Mouse (Mus musculus): ENCODE results near the gene Snip1.

Gene Snip1

DNA sequence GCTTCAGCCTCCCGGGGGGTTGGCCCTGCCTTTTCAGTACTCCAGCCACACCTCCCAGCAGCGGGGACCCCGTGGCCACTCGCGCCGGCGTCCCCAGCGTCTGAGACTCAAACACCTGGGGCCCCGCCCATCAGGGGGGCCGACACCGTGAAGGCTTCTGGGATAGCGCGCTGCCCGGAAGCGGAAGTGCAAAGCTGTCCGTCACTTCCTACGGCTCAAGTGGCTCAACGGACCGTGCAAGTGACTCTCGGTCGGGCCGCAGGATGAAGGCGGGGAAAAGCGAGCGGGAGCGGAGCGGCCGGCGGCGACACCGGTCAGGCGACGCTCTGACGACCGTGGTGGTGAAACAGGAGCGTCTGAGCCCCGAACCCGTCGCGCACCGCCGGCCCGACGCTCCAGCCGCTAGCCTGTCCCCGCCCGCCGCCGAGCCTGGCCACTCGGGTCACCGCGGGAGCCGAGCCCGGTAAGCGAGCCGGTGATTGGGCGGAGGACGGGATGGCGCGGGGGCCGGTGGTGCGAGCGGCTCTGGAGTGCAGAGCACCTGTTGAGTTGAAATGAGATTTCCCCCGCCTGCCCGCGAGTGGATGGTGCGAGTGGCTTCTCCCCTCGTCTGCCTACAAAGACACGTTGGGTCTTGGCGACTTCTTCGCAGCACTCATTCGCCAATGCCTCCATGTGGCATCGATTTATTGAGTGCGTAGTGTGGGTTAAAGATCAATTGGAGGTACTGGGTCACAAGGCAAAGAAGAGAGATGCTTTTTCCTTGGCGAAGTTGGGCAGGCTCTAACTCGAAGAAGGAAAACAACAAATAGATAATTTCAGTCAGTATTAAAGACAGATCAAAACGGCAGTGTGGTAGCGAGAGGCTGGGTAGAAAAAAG, at the start of gene Snip1:
Snip1 (plus strand) TSS at position 183 of the 881 bp plus-strand sequence.
- DNase-seq: peak; percentile 93

DNA sequence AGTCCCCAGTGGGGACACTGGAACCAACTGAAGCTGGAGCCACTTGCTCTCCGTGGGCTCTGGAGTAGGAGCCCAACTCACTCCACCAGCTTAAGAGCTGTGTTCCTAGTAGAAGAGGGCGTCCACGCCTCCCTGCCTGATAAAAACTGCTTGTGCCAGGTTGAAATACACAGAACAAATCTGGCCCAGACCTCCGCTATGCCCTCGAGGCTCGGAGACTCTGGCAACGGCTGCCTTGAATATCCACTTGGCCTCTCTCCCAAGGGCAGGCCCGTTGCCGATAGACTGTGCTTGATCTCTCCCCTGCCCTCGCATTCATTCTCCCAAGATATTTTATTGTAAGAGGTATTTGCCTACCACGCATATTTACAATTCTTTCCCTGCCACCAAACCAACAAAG, 49.0 kb upstream of the Snip1 start:
- no peak for DNase-seq

DNA sequence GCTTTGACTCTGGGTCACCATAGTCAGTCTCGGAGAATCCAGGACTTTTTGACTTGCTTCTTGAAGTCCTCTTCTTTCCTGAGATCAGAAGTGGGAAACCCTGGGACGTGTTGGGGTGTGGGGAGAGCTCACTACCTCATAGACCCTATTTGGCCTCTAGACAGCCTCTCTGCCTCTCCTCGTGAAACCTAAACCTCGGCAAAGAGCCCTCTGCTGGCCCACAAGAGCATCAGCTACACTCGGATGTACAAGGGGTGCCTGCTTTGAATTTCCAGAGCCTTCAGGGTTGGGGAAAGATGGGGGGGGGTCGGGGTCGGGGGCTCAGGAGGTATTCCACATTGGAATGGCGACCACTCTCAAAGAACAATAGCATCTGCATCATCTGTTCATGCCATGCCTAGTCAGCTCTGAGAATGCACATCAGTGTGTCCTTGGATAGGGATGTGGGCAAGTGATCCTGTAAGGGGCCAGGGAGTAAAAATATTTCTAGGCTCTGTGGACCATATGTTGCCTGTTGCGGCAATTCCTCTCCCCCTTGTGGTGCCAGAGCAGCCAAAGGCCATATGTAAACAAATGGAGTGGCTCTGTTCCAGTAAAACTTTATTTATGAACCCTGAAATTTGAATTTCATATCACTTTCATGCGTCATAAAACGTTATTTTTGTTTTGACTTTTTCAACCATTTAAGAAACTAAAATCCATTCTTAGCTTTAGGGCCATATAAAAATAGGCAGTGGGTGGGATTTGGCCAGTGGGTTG, 45.5 kb upstream of the Snip1 start:
- peak; percentile 18 for DNase-seq

DNA sequence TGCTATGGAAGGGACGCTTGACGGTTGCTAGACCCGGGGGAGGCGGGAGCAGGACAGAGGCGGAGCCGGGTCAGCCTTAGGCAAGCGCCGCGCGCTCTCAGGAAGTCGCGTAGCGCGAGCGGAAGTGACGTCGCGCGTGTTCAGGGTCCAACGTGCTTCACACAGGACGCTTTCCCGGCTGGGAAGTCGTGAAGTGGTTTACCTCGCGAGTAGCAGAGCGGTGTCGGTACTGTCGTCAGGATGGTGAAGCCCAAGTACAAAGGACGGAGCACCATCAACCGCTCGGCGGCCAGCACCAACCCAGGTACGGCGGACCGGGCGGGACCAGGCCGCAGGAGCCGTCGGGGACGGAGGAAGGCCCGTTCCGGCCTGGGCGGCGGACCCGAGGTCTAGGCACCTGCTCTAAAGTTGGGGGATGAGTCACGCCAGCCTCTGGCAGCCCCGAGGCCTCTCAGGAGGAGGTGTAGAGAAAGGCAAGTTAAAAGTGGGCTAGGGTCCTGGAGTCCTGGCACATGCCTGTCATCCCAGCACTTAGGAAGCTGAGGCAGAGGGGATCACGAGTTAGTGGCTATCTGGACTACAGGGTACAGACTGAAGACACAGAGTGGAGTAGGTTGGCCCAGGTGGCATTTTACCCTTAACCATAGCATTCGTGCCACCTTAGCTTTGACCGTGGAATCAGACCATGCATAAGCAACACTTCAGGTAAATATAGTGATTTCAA, 36.4 kb upstream of the Snip1 start:
- DNase-seq: peak; percentile 92

DNA sequence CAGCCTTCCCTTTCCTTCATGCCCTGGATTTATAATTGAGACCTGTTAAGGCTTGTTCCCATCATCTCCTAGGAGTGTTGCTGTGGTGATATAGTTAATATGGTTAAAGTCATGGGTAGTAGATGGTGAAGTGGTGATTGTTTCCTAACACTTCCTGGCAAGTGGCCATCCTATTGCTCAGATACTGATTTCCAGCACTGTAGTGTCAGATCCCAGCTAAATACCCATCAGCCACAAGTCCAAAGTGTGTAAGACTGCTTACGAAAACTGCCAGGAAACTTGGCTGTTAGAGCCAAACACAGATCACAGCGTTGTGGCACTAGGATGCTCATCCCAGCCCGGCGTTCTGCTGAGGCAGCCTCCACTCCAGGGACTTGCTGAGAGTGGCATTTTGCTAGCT, 32.1 kb upstream of the Snip1 start:
- DNase-seq: no peak

DNA sequence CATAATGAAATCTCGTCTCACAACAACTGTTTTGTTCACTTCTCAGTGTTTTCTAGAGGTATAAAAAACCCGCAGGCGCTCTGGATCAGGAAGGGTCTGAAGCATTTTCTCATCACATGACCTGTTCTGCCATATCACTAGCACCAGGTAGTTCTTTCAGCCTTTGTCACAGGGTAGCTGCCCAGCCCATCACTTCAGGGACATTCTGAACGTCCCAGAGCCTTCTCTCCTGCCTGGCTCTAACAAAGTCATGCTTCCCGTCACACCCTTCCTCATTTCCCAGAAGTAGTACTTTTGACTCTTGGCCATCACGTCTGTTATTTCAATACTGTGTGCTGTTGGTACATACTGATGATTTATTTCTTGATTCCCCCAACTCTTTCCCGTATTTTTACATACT, 22.0 kb upstream of the Snip1 start:
- DNase-seq: no peak

DNA sequence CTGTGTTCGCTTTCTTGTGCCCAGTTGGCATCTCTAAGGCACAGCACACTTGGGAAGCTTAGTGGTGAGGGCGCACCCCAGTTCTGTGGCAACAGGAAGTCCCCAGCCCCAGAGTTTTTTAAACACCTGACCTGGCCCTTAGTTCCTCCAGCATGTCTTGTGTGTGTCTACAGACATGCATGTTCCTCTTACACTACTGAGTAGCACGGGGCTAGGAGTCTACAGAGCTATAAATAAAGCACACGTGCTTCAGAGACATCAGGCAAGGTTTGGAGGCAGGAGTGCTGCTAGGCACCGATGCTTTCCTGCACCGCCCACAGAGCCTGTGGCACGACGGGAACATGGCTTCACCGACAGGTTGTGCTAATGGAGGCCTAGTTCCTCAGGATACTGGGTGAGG, 11.1 kb upstream of the Snip1 start:
- no peak for DNase-seq

DNA sequence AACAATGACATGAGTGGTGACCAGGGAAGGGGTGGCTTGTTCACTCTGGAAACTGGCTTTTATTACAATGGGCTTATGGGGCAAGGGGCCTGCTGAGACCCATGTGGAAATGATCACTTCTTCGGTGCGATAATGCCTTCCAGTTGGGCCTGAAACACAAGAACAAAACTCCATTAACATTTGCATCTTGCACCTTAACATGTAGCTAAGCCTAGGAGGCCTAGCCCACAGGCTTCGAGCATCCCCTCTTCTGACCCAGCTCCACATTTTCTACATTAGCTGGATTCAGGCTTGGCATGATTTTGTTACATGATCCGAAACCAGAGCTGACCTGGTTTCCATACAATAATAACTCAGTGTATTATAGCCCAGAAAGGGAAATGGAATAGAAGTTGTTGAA, 10.0 kb upstream of the Snip1 start:
- no peak for DNase-seq

DNA sequence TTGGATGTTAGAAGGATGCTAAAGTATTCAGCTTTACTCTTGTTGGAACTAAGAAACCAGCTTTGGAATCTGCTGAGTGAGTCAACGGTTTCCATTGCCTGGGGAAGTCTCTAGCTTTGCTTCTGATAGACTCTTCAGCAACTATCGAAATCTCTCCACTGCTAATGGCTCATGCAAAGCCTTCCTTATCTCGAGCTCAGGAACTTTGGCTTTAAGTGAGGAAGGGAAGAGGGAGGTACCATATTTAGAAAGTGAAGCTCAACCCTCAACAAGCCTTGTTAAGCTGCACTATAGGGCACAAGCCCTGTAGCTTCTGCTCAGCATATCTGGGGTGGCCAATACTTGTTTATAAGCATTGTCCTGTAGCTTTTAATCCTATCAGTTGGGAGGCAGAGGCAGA, 9.2 kb upstream of the Snip1 start:
- DNase-seq: no peak

DNA sequence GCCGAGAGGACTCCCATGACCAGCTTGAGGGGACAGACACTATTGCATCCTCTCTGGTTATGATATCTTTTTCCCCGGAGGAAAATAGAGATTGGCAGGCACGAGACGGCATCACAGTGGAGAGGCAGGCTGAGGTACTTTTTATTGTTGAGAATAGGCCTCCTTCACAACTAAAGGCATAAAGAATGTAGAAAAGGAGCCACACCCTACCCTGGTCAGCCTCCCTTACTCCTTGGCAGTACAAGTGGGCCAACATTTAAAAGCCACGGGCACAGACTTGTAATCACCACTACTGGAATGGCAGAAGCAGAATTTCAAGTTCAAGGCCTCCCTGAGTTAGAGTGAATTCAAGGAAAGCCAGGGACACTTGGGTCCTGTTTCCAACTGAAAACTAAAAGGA, 8.4 kb upstream of the Snip1 start:
- DNase-seq: no peak

DNA sequence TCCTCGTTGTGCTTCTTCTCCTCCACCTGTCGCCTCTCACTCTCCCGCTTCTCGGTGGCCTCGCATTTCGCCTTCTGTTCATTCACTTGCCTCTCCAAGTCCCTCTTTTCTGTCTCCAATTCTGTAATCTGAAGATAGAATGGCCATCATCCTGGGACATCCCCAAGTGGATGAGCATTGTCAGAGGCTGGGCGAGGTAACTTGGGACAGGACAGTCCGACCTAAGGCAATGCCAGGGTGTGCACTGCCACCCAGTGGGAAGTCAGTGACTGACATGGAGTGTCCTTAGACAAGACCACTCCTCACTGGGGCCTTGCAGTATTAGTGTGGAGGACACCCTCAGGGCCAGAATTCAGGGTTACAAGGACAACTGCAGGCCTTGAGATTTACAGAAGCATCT, 7.4 kb upstream of the Snip1 start:
- peak; percentile 56 for DNase-seq

DNA sequence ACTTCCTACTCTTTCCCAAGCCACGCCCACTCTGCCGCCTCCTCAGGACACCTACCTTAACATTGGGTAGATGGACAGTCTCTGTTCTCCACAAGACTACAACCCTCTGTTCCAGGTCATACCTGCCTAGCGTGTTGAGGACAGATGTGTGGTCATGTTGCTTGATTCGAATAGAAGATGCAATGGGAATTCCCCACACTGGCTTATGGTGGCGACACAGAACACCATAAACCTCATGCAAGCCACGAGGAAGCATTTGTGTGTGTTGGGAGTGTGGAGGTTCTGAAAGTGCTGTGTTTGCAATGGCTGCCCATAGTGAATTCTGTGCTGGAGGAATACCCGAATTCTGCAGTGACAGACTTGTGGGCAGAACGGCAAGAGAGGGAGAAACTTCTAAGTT, 2.6 kb upstream of the Snip1 start:
- no peak for DNase-seq

DNA sequence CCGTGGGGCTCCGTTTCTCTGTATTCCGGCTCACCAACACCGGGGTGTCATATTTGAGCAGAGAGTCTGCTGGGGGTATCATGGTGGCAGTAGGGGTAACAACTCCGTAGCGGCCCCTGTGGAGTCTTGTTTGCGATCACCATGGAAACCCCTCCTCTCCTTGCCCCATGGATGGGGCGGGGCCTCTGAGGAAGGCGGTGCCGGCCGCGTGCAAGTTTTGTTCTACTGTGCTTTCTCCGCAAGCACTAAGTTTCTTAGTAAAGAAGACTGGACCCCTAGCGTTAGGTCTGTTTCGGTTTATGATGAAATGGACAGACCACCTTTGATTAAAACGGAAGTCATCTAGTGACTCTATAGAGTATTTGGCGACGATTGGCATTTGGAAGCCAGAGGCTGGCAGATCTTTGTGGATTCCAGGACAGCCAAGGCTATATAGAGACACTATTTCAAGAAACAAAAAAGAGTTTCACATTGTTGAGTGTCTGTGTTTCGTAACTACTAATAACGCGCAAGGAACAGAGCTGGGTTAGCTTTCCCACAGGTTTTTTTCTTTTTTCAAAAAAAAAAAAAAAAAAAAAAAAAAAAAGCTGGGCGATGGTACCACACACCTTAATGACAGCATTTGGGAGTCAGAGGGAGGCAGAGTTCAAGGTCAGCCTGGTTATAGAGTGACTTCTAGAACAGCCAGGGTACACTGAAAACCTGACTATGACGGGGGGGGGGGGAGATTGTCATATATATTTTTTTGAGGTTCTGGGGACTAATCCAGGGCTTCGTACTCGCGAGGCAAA, 760 bp upstream of the Snip1 start, which contains the start of gene Dnali1:
Dnali1 (minus strand) TSS at position 187 of the 791 bp plus-strand sequence.
- peak; percentile 76 for DNase-seq

DNA sequence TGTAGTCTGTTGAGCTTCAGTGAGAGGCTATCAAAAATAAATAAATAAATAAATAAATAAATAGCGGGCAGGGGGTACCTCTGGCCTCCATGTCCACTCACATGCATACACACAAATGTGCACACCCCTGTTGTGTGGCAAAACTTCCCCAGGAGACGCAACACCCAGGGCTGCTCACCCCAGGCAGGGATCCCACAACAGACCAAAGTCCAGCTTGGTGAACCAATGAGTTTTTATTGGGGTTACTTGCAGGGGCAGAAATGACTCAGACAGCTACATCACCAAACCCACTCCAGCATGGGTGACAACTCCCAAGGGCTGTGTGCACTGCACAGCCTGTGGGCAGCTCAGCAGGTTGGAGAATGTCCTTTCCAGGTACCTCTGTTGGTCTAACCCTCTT, 11.2 kb downstream of the Snip1 start:
- DNase-seq: no peak

DNA sequence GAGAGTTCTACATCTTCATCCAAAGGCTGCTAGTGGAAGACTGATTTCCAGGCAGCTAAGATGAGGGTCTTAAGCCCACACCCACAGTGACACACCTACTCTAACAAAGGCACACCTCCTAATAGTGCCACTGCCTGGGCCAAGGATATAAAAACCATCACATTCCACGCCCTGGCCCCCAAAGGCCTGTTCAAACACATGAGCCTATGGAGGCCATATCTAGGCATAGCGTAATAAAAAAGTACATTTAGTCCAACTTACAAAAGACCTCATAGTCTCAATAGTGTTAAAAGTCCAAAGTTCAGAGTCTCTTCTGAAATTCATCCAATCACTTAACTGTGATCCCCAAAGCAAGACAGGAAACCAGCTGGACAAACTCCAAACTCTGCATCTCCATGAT, 12.2 kb downstream of the Snip1 start:
- no peak for DNase-seq

DNA sequence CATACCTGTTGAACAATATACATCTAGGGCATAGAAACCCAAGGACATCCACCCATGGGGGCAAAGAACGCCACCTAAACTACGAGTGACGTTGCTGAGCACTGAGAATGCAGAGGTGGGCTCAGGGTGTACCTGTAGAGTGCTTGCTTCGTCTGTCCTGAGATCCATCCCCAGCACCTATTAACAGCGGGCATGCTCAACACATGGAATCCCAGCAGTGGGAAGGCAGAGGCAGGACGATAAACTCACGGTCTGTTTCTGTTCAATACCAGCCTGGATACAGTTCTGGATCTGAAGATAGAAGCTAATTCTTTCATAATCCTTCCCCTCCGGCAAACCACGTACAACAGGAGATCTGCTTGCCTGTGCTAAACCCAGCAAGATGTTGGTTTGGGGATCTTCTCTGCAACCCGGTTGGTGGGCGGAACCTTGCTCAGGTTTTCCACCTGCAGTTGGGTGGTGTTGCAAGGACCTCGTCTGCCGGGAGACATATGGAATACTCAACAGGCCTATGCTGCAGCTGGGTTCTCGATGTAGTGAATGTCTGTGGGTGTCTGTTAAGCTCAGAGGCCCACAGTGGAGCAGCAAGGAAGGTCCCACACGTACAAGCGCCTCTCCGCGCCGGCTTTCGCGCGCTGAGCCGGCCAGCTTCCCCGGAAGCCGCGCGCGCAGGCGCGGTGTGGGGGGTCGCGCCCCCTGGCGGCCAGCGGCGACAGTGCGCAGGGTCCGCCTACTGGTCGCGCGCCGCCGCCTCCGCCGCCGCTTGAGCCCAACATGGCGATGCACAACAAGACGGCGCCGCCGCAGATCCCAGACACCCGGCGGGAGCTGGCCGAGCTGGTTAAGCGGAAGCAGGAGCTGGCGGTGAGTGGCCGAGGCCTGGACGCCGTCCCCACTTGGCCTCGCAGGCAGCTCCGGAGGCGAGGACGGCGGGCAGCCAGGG, 18.2 kb downstream of the Snip1 start, which contains the start of gene Meaf6:
Meaf6 (plus strand) TSS at position 732 of the 943 bp plus-strand sequence.
- DNase-seq: peak; percentile 94

DNA sequence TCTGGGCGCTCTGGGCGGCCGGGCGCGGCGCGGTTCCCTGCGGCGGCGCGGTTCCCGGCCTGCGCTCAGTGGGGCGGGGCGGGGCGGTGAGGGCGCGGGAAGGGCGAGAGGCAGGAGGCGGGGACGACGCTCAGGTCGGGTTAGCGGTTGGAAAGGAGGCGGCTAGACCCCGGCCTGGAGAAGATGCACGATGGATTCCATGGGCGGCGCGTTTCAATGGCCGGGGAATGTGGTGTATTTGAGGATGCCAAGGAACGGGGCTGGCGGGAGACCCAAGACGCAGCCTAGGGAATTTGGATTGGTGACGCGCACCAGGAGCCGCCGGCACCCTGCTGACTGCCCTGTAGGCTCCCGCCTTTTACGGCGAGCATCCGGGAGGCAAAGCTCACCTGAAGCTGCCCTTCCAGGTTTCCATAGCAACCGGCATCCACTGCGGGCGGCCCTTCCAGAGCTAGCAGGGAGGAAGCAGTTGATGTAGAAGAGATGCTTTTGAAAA, 18.9 kb downstream of the Snip1 start:
- peak; percentile 81 for DNase-seq

DNA sequence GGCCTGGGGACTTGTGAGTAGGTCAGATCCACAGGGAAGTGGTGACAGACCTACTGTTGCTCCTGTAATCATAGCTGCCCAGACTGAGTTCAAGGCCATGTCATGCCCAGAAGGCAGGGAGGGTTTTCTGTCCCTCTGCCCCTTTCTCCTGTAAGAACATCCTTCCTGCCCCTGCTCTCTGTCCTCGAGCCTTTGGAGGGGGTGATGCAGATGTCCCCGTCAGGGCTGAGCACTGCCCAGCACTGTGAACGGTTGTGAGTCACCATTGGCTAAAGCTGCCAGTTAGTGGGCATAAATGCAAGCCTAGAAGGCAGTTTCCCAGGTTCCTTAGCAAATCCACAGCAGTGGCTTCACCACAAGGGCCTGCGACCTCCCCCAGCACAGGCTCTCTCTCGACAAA, 26.6 kb downstream of the Snip1 start:
- DNase-seq: no peak

DNA sequence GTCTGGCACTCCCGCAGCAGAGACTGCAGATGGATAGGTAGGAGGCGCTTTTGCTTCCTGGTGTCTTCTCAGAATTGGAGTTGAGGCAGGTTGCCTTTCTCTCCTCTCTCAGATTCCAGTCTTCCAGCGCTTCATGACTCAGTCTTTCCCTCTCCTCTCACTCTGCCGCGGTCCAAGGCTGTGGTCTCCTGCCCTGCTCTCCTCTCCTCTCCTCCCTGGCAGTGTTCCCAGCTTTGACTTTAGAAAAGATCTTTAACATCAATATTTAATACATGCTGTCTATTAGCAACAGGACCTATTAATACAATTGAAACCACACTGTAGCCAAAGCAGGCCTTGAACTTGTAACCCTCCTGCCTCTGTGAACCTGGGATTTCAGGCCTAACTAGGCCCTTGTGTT, 29.6 kb downstream of the Snip1 start:
- DNase-seq: no peak

DNA sequence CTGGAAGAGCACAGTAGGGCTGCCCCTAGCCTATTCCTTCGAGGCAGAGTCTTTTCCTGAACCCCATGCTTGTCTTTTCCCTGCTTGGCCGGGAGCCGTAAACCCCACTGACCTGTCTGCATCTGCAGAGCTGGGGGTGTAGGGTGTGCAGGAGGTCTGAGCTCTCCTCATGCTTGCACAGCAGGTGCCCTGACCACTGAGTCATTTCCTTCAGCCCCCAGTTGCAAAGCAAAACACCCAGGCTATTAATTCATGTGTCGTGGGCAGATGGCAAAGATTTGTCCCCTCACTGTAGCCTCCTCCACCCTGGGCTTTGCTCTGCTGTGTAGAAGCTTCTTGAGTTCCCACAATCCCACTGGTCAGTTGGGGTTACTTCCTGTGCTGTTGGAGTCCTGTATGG, 30.9 kb downstream of the Snip1 start:
- no peak for DNase-seq

DNA sequence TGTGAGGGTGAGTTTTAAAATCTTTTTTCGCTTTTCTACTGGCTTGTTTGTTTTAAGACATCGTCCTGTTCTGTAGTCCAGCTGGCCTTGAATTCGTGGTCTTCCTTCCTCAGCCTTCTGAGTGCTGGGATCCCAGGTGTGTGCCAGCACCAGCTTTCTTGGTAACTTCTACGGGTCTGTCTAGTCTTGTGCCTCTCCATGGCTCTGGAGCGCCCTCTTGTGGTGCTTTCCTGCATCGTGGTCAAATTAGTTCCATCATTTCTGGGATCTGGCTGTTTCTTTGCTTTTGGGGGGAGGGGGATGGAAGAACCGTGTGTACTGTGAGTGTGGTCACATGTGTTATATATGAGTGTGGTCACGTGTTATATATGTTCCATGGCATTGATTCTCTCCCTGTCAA, 33.0 kb downstream of the Snip1 start:
- peak; percentile 85 for DNase-seq

Measured in thymus, postnatal 14 days (tissue).